Mouse (Mus musculus): Measurements from ENCODE around the gene Galntl6.

DNA sequence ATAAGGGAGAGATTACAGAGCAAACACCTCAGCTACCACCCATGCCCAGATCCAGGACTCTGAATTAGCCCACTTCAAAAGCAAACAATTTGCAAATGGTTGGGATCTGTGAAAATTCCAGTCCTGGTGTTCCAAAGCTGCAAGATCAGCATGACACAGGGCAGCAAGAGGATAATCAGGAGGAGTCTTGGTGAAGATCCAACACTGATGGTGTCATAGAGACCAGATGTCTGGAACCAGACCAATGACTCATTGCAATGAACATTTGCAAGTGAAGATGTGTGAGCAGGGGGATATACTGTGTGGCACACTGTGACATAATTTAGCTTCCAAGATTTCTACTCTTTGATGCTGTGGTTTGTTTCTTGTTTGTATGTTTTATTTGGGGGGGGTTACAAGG is 107.2 kb downstream of the Galntl6 start:
- TF ChIP-seq CTCF (IDR thresholded peaks at IDR 0.05; ENCODE audit: borderline replicate concordance, control insufficient read depth, extremely low read depth, insufficient read depth, low read length, poor library complexity) = no peak
- no peak for TF ChIP-seq POLR2A (IDR thresholded peaks at IDR 0.05; ENCODE audit: control insufficient read depth, extremely low read depth, insufficient read depth, low read length, poor library complexity)

Measured in thymus, adult 2 months (tissue).